Mouse (Mus musculus) heart, embryonic 13.5 days (tissue): Measurements from ENCODE around the gene Csnk1e. TPM values are rescaled to one million over a fixed set of nuclear protein-coding genes. Genes with fewer than 3 reads are reported as not detected.
A peak's percentile ranks its signal among the peaks of the same experiment; 100 is the strongest.

ENCODE experiments used
- ATAC-seq: fragments of 200-750 bp; cut with Nextera tagmentation; 2 replicates; pipeline ENCODE4 v1.8.0; 2017; ENCODE audit warnings: moderate TSS enrichment; ENCODE audit not compliant: insufficient number of reproducible peaks, low FRiP score, low TSS enrichment; ENCODE audit errors: extremely low read depth
- H3K27ac ChIP-seq: fragments of 300-500 bp; sonication (generic); replicated peaks from 2 replicates; pipeline ENCODE4 v1.5.1; 2015; ENCODE audit warnings: moderate library complexity, mild to moderate bottlenecking, inconsistent platforms
- H3K27me3 ChIP-seq: fragments of 300-500 bp; sonication (generic); replicated peaks from 2 replicates; pipeline ENCODE4 v1.6.1; 2015; ENCODE audit warnings: mild to moderate bottlenecking, inconsistent platforms
- H3K36me3 ChIP-seq: fragments of 300-500 bp; sonication (generic); 2 replicates; pipeline ENCODE4 v1.6.1; 2015; ENCODE audit warnings: mild to moderate bottlenecking, inconsistent platforms
- H3K4me1 ChIP-seq: fragments of 300-500 bp; sonication (generic); 2 replicates; pipeline ENCODE4 v1.6.1; 2015; ENCODE audit warnings: inconsistent platforms
- H3K4me2 ChIP-seq: fragments of 300-500 bp; sonication (generic); 2 replicates; pipeline ENCODE4 v1.6.1; 2015; ENCODE audit warnings: inconsistent platforms, mild to moderate bottlenecking, moderate library complexity
- H3K4me3 ChIP-seq: fragments of 300-500 bp; sonication (generic); 2 replicates; pipeline ENCODE4 v1.5.1; 2015; ENCODE audit warnings: moderate library complexity, mild to moderate bottlenecking, inconsistent platforms
- H3K9ac ChIP-seq: fragments of 300-500 bp; sonication (generic); 2 replicates; pipeline ENCODE4 v1.6.1; 2015; ENCODE audit warnings: inconsistent platforms, mild to moderate bottlenecking, moderate library complexity
- H3K9me3 ChIP-seq: fragments of 300-500 bp; sonication (generic); 2 replicates; pipeline ENCODE4 v1.6.1; 2016; ENCODE audit warnings: inconsistent platforms
- WGBS: fragments of 180-500 bp; shearing (Covaris S2); methylation state at CpG from one replicate; pipeline ENCODE4 v1.1.7; 2015; ENCODE audit warnings: mixed read lengths; 5-methylcytosine and 5-hydroxymethylcytosine counted together
- polyA plus RNA-seq: library from polyadenylated mRNA; unstranded; fragments of >200 nt; fragmentation: Nextera tagmentation; extraction: Ambion mirVana; gene quantifications from 2 replicates; pipeline ENCODE4 v1.2.1, GENCODE M21; 2015

Csnk1e gene
- polyA plus RNA-seq, 1 experiment from 2014 or later, result 64.8 TPM

- H3K27ac ChIP-seq, result peak overlapping the region; percentile 86
- H3K36me3 ChIP-seq, result peaks cover under 1% of the 10 kb centered on the region; the same call in 1 of the 2 replicates
- H3K4me2 ChIP-seq, result peak overlapping the region; percentile 95
- H3K9ac ChIP-seq, result peak overlapping the region; percentile 97
- H3K4me3 ChIP-seq, result peak overlapping the region; percentile 98
- no peak for ATAC-seq
- H3K9me3 ChIP-seq, result no peaks in the 10 kb centered on the region
- WGBS, result 16% methylated on average over 9 of the region's 9 CpGs
- no peaks in the 10 kb centered on the region for H3K27me3 ChIP-seq
- peaks cover 63% of the 10 kb centered on the region for H3K4me1 ChIP-seq
These were observed 51.6 kb downstream of the Csnk1e start for GRCm38 (mm10) chr15:79403763-79404210.

- Histone ChIP-seq H3K4me3 (peak within 1 kb of the TSS; percentile 98), H3K9me3 (no peaks in the 10 kb centered on the region), H3K36me3 (peaks cover 7% of the 10 kb centered on the region; the same call in 1 of the 2 replicates), H3K4me1 (peaks cover 64% of the 10 kb centered on the region), H3K27ac (peak within 1 kb of the TSS; percentile 86), H3K27me3 (no peaks in the 10 kb centered on the region), H3K9ac (peak within 1 kb of the TSS; percentile 97), H3K4me2 (peak within 1 kb of the TSS; percentile 95)
- peak; percentile 72; the same call in 1 of the 2 replicates for ATAC-seq
- WGBS, result under 1% methylated on average over 90 of the region's 90 CpGs
These were observed 52.3 kb downstream of the Csnk1e start, which contains the start of gene Tmem184b for GRCm38 (mm10) chr15:79402836-79403762. TSS of gene Tmem184b (minus strand) at chr15:79403569.

- H3K4me2 ChIP-seq, result peak overlapping the region; percentile 95
- peak overlapping the region; percentile 86 for H3K27ac ChIP-seq
- peaks cover 13% of the 10 kb centered on the region for H3K36me3 ChIP-seq
- WGBS, result 9% methylated on average over 5 of the region's 5 CpGs
- H3K9me3 ChIP-seq, result no peaks in the 10 kb centered on the region
- no peak for ATAC-seq
- no peaks in the 10 kb centered on the region for H3K27me3 ChIP-seq
- H3K4me1 ChIP-seq, result peaks cover 70% of the 10 kb centered on the region
- peak overlapping the region; percentile 98 for H3K4me3 ChIP-seq
- H3K9ac ChIP-seq, result peak overlapping the region; percentile 97
These were observed 53.2 kb downstream of the Csnk1e start for GRCm38 (mm10) chr15:79402176-79402575.

- peak overlapping the region; percentile 97 for H3K9ac ChIP-seq
- no peaks in the 10 kb centered on the region for H3K9me3 ChIP-seq
- peak overlapping the region; percentile 86 for H3K27ac ChIP-seq
- no peak for ATAC-seq
- H3K4me2 ChIP-seq, result peak overlapping the region; percentile 95
- peak overlapping the region; percentile 98 for H3K4me3 ChIP-seq
- H3K36me3 ChIP-seq, result peaks cover 24% of the 10 kb centered on the region
- 42% methylated on average over 7 of the region's 7 CpGs for WGBS
- no peaks in the 10 kb centered on the region for H3K27me3 ChIP-seq
- peaks cover 72% of the 10 kb centered on the region for H3K4me1 ChIP-seq
These were observed 54.4 kb downstream of the Csnk1e start for GRCm38 (mm10) chr15:79400975-79401365.

GRCm38 (mm10) chr15:79400134-79400974 is 55.0 kb downstream of the Csnk1e start:
- no peak for ATAC-seq
- H3K27me3 ChIP-seq, result no peaks in the 10 kb centered on the region
- peak overlapping the region; percentile 97 for H3K9ac ChIP-seq
- WGBS, result 52% methylated on average over 6 of the region's 6 CpGs
- H3K36me3 ChIP-seq, result peaks cover 27% of the 10 kb centered on the region
- H3K4me1 ChIP-seq, result peaks cover 78% of the 10 kb centered on the region
- H3K9me3 ChIP-seq, result no peaks in the 10 kb centered on the region
- H3K27ac ChIP-seq, result peak overlapping the region; percentile 86
- peak overlapping the region; percentile 98 for H3K4me3 ChIP-seq
- H3K4me2 ChIP-seq, result peak overlapping the region; percentile 95

- 70% methylated on average over 14 of the region's 14 CpGs for WGBS
- peak overlapping the region; percentile 95 for H3K4me2 ChIP-seq
- ATAC-seq, result no peak
- H3K36me3 ChIP-seq, result peaks cover 27% of the 10 kb centered on the region
- H3K27me3 ChIP-seq, result no peaks in the 10 kb centered on the region
- H3K4me3 ChIP-seq, result no peak overlapping the region
- peaks cover 87% of the 10 kb centered on the region for H3K4me1 ChIP-seq
- peak overlapping the region; percentile 97 for H3K9ac ChIP-seq
- no peaks in the 10 kb centered on the region for H3K9me3 ChIP-seq
- H3K27ac ChIP-seq, result peak overlapping the region; percentile 86
These were observed 55.9 kb downstream of the Csnk1e start for GRCm38 (mm10) chr15:79399231-79400052.

- no peaks in the 10 kb centered on the region for H3K9me3 ChIP-seq
- peak overlapping the region; percentile 25 for H3K4me3 ChIP-seq
- no peaks in the 10 kb centered on the region for H3K27me3 ChIP-seq
- peak overlapping the region; percentile 40 for H3K4me2 ChIP-seq
- 0 out of 2 replicates have a peak overlapping the region, but pooled peaks have one; percentile 59 for H3K9ac ChIP-seq
- peaks cover 30% of the 10 kb centered on the region for H3K36me3 ChIP-seq
- peak overlapping the region; percentile 41 for H3K27ac ChIP-seq
- ATAC-seq, result no peak
- H3K4me1 ChIP-seq, result peaks cover 97% of the 10 kb centered on the region
- 61% methylated on average over 11 of the region's 11 CpGs for WGBS
These were observed 58.6 kb downstream of the Csnk1e start for GRCm38 (mm10) chr15:79396736-79397135.

GRCm38 (mm10) chr15:79395281-79395680 is 60.1 kb downstream of the Csnk1e start:
- H3K4me2 ChIP-seq, result peak overlapping the region; percentile 40
- WGBS, result 61% methylated on average over 6 of the region's 6 CpGs
- H3K27me3 ChIP-seq, result no peaks in the 10 kb centered on the region
- peaks cover 97% of the 10 kb centered on the region for H3K4me1 ChIP-seq
- peak overlapping the region; percentile 59 for H3K9ac ChIP-seq
- no peaks in the 10 kb centered on the region for H3K9me3 ChIP-seq
- H3K27ac ChIP-seq, result 0 out of 2 replicates have a peak overlapping the region, but pooled peaks have one; percentile 2
- no peak overlapping the region for H3K4me3 ChIP-seq
- no peak for ATAC-seq
- peaks cover 30% of the 10 kb centered on the region for H3K36me3 ChIP-seq

GRCm38 (mm10) chr15:79394842-79395241 is 60.5 kb downstream of the Csnk1e start:
- Histone ChIP-seq H3K9ac (peak overlapping the region; percentile 59; the same call in 1 of the 2 replicates), H3K4me2 (peak overlapping the region; percentile 40; the same call in 1 of the 2 replicates), H3K27ac (0 out of 2 replicates have a peak overlapping the region, but pooled peaks have one; percentile 2), H3K27me3 (no peaks in the 10 kb centered on the region), H3K36me3 (peaks cover 30% of the 10 kb centered on the region), H3K4me3 (no peak overlapping the region), H3K9me3 (no peaks in the 10 kb centered on the region), H3K4me1 (peaks cover 97% of the 10 kb centered on the region)
- whole genome bisulfite sequencing, result 54% methylated on average over 4 of the region's 4 CpGs
- no peak for ATAC-seq

GRCm38 (mm10) chr15:79393101-79393500 is 62.3 kb downstream of the Csnk1e start:
- Histone ChIP-seq H3K9ac (peak overlapping the region; percentile 61), H3K27ac (peak overlapping the region; percentile 94), H3K4me1 (peaks cover 97% of the 10 kb centered on the region), H3K36me3 (peaks cover 23% of the 10 kb centered on the region), H3K4me2 (no peak overlapping the region), H3K9me3 (no peaks in the 10 kb centered on the region), H3K4me3 (no peak overlapping the region), H3K27me3 (no peaks in the 10 kb centered on the region)
- no peak for ATAC-seq
- WGBS, result 80% methylated on average over 6 of the region's 6 CpGs
